Mouse (Mus musculus): ENCODE measurements around the gene Gm6377.

Gene Gm6377

DNA sequence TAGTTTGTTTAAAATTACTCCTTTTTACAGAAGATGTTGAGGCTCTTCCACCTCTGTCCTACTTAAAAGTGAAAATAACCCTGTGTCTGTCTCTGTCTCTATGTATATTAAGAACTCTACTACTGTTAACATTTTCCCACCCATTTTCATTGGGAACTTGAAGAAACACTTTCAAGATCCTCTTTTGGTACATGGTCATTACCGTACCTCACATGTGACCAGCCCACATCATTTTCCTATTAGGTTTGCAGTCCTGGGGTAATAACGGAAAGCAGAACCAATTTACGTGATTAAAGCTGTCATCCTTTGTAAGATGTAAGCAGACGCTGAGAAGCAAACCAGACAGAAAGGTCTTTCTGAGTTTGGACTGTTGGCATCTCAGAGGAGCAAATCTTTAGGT, at the start of gene Gm6377:
Gm6377 (plus strand) TSS at position 289 of the 400 bp plus-strand sequence.
- no peak for DNase-seq

GRCm38 (mm10) chrX:109147108-109147507, 49.4 kb upstream of the Gm6377 start:
- no peak for DNase-seq

DNA sequence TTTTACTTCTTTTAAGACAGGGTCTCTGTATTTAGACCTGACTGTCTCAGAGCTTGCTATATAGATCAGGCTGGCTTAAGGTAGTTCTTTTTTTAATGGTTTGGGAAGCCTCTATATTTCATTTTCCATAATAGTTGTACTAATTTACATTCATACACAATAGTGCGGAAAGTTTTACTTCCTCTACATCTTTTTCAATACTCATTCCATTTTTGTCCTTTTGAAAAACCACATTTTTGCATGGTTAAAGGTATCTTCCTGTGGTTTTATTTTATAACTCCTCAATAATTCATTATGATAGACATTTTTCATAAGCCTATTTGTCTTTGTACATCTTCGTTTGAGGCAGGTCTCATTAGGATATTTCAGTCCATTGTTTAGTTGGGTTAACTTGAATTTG, 45.3 kb upstream of the Gm6377 start:
- DNase-seq = no peak

DNA sequence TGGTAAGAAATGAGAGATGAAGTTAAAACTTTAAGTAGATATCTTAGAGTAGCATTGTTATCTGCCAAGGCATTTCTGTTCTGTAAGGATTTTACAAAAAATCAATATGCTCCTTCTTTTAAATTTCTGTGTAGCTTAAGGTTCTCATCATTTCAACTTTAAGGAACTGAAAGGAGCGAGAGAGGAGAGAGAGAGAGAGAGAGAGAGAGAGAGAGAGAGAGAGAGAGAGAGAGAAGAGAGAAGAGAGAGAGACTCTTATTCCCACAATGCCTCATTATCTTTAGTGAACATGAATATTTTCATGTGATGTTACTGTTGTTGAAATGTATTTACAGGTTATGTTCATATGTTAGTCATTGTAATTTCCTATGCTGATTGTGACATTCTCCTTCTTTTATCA, 36.2 kb upstream of the Gm6377 start:
- DNase-seq = no peak

DNA sequence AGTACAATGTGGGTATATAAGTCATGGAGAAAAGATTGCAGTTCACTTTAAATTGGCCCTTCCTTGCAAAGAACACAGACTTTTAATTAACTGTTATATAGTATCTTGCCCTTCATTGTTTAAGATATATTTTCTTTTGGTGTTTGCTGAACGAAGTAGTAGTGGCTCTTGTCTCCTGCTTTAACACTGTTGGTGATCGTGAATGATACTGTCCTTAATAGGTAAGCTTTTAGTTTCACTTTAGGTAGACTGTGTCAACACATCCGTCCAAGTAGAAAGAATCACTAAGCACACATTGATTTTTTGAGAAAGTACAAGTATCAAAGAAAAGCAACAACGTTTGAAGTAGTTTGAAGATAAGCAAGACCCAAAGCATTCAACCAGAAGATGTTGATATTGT, 35.7 kb upstream of the Gm6377 start:
- DNase-seq = no peak

- no peak for DNase-seq
These were observed 21.5 kb upstream of the Gm6377 start for GRCm38 (mm10) chrX:109175038-109175437.

GRCm38 (mm10) chrX:109175470-109175869, 21.1 kb upstream of the Gm6377 start:
- DNase-seq = no peak

GRCm38 (mm10) chrX:109184706-109185478, 11.7 kb upstream of the Gm6377 start:
- DNase-seq = no peak

DNA sequence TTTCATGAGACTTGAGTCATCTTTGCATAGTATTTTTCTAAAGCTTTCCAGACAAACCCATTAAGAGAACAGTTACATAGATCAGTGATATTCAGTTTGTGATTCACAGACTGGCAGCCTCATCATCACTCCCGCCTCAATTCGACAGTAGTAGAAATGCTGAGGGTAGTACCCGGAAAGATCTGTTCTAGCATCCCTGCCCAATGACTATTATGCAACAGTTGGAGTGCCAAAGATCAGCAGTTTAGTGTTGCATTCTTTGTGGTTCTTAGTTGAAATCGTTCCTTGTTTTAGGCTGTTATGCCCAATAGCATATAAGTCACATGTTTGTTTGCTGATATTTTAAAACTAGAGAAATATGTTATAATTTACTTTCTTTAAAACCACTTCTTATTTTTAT, 6.9 kb upstream of the Gm6377 start:
- DNase-seq = no peak

DNA sequence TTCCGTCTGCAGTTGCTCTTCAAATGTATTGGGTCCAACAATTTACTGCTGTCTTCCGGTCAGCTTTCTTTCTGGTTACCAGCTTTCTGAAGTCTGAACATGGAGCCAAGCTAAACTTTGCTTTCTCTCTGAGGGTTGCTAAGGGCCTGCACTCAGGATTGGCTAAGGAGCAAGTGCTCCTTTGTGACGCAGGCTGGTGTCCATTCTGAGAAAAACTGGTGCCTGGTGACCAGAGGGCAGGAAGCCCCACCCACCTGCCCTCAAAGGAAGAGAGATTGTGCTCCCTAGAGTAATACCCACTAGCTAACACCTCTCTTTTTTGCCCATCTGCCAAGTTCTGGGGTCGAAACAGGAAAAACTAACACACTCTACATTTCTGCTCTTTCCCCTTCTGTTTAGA, 5.6 kb upstream of the Gm6377 start:
- DNase-seq = no peak

DNA sequence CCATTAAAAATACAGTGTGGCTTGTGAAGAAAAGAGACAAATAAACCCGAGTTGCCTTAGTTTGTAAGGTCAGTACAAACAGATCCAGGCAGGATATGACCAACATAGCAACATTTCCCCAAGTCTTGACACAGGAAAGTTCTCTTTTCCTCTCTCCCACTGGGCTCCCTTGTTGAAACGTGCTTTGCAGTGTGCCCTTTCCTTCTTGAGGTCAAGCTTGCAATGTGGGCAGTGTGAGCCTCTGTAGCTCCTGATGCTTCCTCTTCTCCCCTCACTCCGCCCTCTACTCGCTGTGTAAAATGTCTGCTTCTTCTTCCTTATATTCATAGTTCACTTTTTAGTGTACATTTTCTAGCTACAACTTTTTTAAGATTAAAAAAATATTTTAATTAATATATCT, 5.1 kb upstream of the Gm6377 start:
- DNase-seq = no peak

DNA sequence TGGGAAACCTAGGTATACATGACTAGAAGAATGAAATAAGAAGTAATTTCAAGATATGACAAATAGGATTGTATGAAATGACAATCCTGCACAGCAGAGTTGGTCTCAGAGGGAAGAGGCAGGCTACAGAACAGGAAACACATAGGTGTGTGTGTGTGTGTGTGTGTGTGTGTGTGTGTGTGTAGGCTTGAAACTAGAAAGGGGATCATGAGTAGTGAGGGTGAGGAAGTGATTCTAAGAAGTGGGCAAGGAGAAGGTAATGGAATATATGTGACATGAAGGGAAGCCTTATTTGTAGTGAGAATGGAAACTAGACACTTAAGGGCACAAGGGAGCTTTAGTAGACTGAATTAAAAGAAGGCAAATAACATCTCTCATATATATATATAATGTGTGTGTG, 11.3 kb downstream of the Gm6377 start:
- DNase-seq = no peak

- no peak for DNase-seq
These were observed 32.2 kb downstream of the Gm6377 start for GRCm38 (mm10) chrX:109228720-109229119.

DNA sequence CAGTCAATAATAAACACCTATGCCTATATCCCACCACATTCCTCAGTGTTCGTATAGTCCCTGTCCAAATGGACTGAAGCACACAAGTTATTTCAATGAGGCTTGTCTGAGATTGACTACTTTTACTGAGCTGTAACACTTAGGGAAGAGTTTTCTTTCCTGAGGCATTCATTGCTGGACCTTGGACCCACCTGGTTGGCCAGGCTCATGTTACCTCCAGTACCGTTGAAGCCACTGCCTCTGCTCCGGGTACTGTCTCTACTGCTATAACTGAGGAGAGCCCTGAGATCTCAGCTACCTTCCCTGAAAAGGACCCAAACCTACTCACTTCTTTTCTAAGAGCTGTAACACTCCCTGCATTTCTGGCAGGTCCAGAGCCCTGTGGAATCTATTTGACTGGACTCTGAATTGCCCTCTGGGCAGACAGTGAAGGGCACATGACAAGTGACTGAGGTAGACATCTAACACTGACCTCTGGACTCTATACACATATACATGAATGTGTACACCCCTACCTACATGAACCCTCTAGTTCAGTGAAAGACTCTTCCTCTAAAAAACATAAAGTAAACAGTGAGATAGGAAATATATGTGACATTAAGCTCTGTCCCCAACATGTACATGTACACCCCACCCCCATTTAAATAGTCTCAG, 39.0 kb downstream of the Gm6377 start:
- no peak for DNase-seq

DNA sequence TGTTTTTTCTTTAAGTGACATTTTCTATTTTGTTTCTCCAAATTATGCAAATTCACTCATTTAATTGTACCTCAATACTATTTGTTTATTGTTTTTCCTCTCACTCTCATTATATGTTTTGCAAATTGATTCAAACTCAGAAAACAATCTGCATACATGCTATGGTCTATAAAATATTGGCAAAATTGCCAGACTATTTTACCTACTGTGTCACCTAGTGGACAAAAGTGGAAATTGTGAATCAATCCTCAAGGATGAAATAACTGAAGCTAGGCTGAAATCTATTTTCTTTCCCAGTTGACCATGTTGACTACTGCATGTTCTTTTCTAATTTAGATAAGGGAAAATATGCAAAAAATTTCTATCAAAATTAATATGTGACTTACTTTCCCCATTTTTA, 41.6 kb downstream of the Gm6377 start:
- DNase-seq = no peak

Measured in thymus, adult 18-20 months (tissue).